Mouse (Mus musculus) heart, embryonic 11.5 days (tissue): Measurements from ENCODE around the gene Cd7. TPM values are rescaled to one million over a fixed set of nuclear protein-coding genes. Genes with fewer than 3 reads are reported as not detected.

Source experiments
- polyA plus RNA-seq: library from polyadenylated mRNA; unstranded; fragments of >200 nt; fragmentation: Nextera tagmentation; extraction: Ambion mirVana; gene quantifications from 2 replicates; pipeline ENCODE4 v1.2.1, GENCODE M21; 2014

The Cd7 gene
- polyA plus RNA-seq, 1 experiment from 2014 or later, result not detected

Other genes starting within 250 kb of the Cd7 start
- gene Dus1l, start 243.0 kb downstream of the Cd7 start, polyA plus RNA-seq, result 50.0 and 59.9 TPM in 2 replicates
- 33.9 and 42.6 TPM in 2 replicates for gene Fasn, start 214.9 kb downstream of the Cd7 start, polyA plus RNA-seq
- 3.3 and 3.9 TPM in 2 replicates for gene Ccdc57, start 106.5 kb downstream of the Cd7 start, polyA plus RNA-seq
- 176 and 189 TPM in 2 replicates for gene Slc16a3, start 90.9 kb downstream of the Cd7 start, polyA plus RNA-seq
- gene Csnk1d, start 48.1 kb downstream of the Cd7 start, polyA plus RNA-seq, result 47.9 and 58.5 TPM in 2 replicates
- not detected in 2 replicates for gene Sectm1b, start 24.2 kb upstream of the Cd7 start, polyA plus RNA-seq
- gene Sectm1a, start 41.8 kb upstream of the Cd7 start, polyA plus RNA-seq, result not detected in 2 replicates
- not detected in 2 replicates for gene Tex19.2, start 79.3 kb upstream of the Cd7 start, polyA plus RNA-seq
- 0.14 and 0.20 TPM in 2 replicates for gene Tex19.1, start 106.7 kb upstream of the Cd7 start, polyA plus RNA-seq
- not detected in 2 replicates for gene Uts2r, start 120.9 kb upstream of the Cd7 start, polyA plus RNA-seq
- 6.2 and 7.9 TPM in 2 replicates for gene Hexdc, start 165.0 kb upstream of the Cd7 start, polyA plus RNA-seq
- 25.3 and 29.9 TPM in 2 replicates for gene Ogfod3, start 165.3 kb upstream of the Cd7 start, polyA plus RNA-seq
- gene Cybc1, start 189.9 kb upstream of the Cd7 start, polyA plus RNA-seq, result 20.5 and 21.7 TPM in 2 replicates
- gene Narf, start 197.8 kb upstream of the Cd7 start, polyA plus RNA-seq, result 51.3 and 61.0 TPM in 2 replicates
- 8.4 and 8.6 TPM in 2 replicates for gene Foxk2, start 220.6 kb upstream of the Cd7 start, polyA plus RNA-seq